Mouse (Mus musculus) lung, postnatal 4 days (tissue): Measurements from ENCODE around the gene Cldn34c4.

Experiments
- DNase-seq, 2 experiments: peaks; one replicate each; pipeline ENCODE4 v3.0.0; 2021

The Cldn34c4 gene

DNA sequence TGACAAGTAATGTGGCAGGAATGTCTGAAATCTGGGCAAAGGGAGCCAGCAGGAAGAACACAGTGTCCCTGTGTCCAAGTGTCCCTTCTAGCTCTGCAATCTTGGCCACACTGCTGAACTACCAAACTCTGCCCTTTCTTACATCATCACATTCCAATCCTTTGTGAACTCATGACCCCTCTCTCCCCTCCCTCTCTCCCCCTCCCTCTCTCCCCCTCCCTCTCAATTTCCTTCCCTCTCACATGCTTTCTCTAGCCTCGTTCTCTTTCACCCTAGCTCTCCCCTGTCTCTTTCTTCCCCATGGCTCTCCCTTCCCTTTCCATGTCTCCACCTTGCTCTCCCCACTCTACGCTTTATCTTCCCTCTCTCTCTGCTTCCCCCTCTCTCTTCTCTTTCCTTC lies at the start of gene Cldn34c4:
Gene Cldn34c4, minus strand, starts transcription at position 101 of the 400 bp plus-strand sequence.
- DNase-seq: no peak

DNA sequence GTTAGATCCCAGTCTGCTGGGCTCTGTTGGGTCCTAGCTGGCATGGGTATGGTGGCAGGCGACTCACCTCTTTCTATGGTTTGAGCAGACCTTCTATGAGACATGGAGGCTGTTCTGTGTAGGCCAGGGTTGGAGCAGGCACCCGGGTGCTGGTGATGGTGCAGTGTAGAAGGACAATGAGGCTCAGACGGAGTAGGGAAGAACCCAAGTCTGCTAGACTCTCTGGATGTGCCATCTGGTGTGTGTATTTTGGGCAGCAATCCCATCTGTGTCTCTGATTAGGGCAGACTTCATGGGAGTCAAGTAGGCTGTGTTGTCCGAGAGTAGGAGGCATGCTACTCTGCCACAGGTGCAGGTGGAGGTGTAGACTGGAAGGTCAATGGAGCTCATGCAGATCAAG lies 10.7 kb upstream of the Cldn34c4 start:
- no peak for DNase-seq
